Mouse (Mus musculus): ENCODE data around the gene Ntrk3.

DNA sequence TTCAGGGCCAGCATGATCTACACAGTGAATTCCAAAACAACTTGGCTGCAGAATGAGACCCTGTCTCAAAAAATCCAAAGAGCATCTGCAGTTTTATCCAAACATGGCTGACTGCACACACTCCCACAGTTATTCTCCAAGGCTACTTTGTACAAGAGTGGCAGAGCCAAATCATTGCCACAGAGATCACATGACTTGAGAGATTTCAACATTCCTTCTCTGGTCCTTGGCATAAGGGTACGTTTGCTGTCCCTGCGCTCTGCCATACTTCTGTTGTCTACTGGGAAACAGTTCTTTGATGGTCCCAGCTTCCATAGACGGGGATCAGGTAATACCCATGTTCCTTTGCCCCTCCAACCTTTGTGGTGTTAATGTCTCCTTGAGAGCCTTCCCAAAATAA, 30.7 kb downstream of the Ntrk3 start:
- TF ChIP-seq CTCF (IDR thresholded peaks at IDR 0.05; ENCODE audit: control insufficient read depth, insufficient read depth, insufficient replicate concordance, low read depth, low read length) (no peak), POLR2A (IDR thresholded peaks at IDR 0.05; ENCODE audit: control insufficient read depth, low read depth, low read length) (no peak)

All from testis, adult 2 months (tissue).